Mouse (Mus musculus): ENCODE data around the gene Gan.

Gan gene

GRCm38 (mm10) chr8:117253390-117254269, 95.7 kb downstream of the Gan start:
- peak; percentile 38 for DNase-seq (ENCODE audit: low spot score)

GRCm38 (mm10) chr8:117254496-117254895, 96.6 kb downstream of the Gan start:
- no peak for DNase-seq (ENCODE audit: low spot score)

- DNase-seq (ENCODE audit: low spot score), result peak; percentile 92
Observed at GRCm38 (mm10) chr8:117256292-117256938, 98.5 kb downstream of the Gan start.

GRCm38 (mm10) chr8:117257029-117257820, 99.3 kb downstream of the Gan start, which contains the start of gene Cmip:
Cmip (plus strand) TSS chr8:117257064.
- DNase-seq (ENCODE audit: low spot score), result peak; percentile 52

- DNase-seq (ENCODE audit: low spot score), result peak; percentile 40
Observed at GRCm38 (mm10) chr8:117257821-117258575, 100.1 kb downstream of the Gan start.

GRCm38 (mm10) chr8:117258576-117259040, 100.7 kb downstream of the Gan start:
- DNase-seq (ENCODE audit: low spot score), result no peak

GRCm38 (mm10) chr8:117259431-117260001, 101.6 kb downstream of the Gan start:
- DNase-seq (ENCODE audit: low spot score), result no peak

GRCm38 (mm10) chr8:117260234-117260929, 102.4 kb downstream of the Gan start:
- no peak for DNase-seq (ENCODE audit: low spot score)

- no peak for DNase-seq (ENCODE audit: low spot score)
Observed at GRCm38 (mm10) chr8:117260930-117261475, 103.1 kb downstream of the Gan start.

GRCm38 (mm10) chr8:117261702-117262101, 103.8 kb downstream of the Gan start:
- DNase-seq (ENCODE audit: low spot score), result no peak

GRCm38 (mm10) chr8:117262685-117263084, 104.8 kb downstream of the Gan start:
- no peak for DNase-seq (ENCODE audit: low spot score)

GRCm38 (mm10) chr8:117263442-117263841, 105.5 kb downstream of the Gan start:
- DNase-seq (ENCODE audit: low spot score), result no peak

GRCm38 (mm10) chr8:117265079-117265478, 107.1 kb downstream of the Gan start:
- DNase-seq (ENCODE audit: low spot score), result no peak
